Mouse (Mus musculus): ENCODE results near the gene Ttc7b. TPM values are rescaled to one million over a fixed set of nuclear protein-coding genes. Genes with fewer than 3 reads are reported as not detected.

Gene Ttc7b
- polyA plus RNA-seq, 1 experiment from 2014 or later, result 29.4 TPM

GRCm38 (mm10) chr12:100514611-100515010, 6.0 kb downstream of the Ttc7b start:
- Histone ChIP-seq H3K79me2 (ENCODE audit: inconsistent target) (peaks cover 100% of the 10 kb centered on the region), H3K27ac (no peak overlapping the region), H3K4me3 (ENCODE audit: inconsistent target) (no peak overlapping the region), H3K36me3 (ENCODE audit: inconsistent target) (no peaks in the 10 kb centered on the region)
- WGBS (ENCODE audit: missing documents), result 86% methylated on average over 1 of the region's 1 CpGs

- Histone ChIP-seq H3K79me2 (ENCODE audit: inconsistent target) (peaks cover 100% of the 10 kb centered on the region), H3K27ac (no peak overlapping the region), H3K4me3 (ENCODE audit: inconsistent target) (no peak overlapping the region), H3K36me3 (ENCODE audit: inconsistent target) (no peaks in the 10 kb centered on the region)
- WGBS (ENCODE audit: missing documents), result 100% methylated on average over 3 of the region's 5 CpGs
Measured at GRCm38 (mm10) chr12:100513131-100513530, 7.5 kb downstream of the Ttc7b start.

GRCm38 (mm10) chr12:100512641-100513040, 8.0 kb downstream of the Ttc7b start:
- Histone ChIP-seq H3K79me2 (ENCODE audit: inconsistent target) (peaks cover 100% of the 10 kb centered on the region), H3K27ac (no peak overlapping the region), H3K36me3 (ENCODE audit: inconsistent target) (no peaks in the 10 kb centered on the region), H3K4me3 (ENCODE audit: inconsistent target) (no peak overlapping the region)
- WGBS (ENCODE audit: missing documents), result 97% methylated on average over 9 of the region's 9 CpGs

GRCm38 (mm10) chr12:100509615-100510282, 10.9 kb downstream of the Ttc7b start:
- Histone ChIP-seq H3K27ac (peak overlapping the region; percentile 84), H3K4me3 (ENCODE audit: inconsistent target) (no peak overlapping the region), H3K36me3 (ENCODE audit: inconsistent target) (no peaks in the 10 kb centered on the region), H3K79me2 (ENCODE audit: inconsistent target) (peaks cover 85% of the 10 kb centered on the region)
- WGBS (ENCODE audit: missing documents), result 96% methylated on average over 9 of the region's 9 CpGs

- WGBS (ENCODE audit: missing documents), result 45% methylated on average over 5 of the region's 5 CpGs
- peak overlapping the region; percentile 84 for H3K27ac ChIP-seq
- H3K36me3 ChIP-seq (ENCODE audit: inconsistent target), result no peaks in the 10 kb centered on the region
- no peak overlapping the region for H3K4me3 ChIP-seq (ENCODE audit: inconsistent target)
- peaks cover 85% of the 10 kb centered on the region for H3K79me2 ChIP-seq (ENCODE audit: inconsistent target)
Measured at GRCm38 (mm10) chr12:100508668-100509067, 12.0 kb downstream of the Ttc7b start.

GRCm38 (mm10) chr12:100505484-100505883, 15.1 kb downstream of the Ttc7b start:
- Histone ChIP-seq H3K79me2 (ENCODE audit: inconsistent target) (peaks cover 85% of the 10 kb centered on the region), H3K4me3 (ENCODE audit: inconsistent target) (no peak overlapping the region), H3K36me3 (ENCODE audit: inconsistent target) (no peaks in the 10 kb centered on the region), H3K27ac (peak overlapping the region; percentile 56)
- 73% methylated on average over 1 of the region's 1 CpGs for WGBS (ENCODE audit: missing documents)

GRCm38 (mm10) chr12:100504585-100504984, 16.0 kb downstream of the Ttc7b start:
- WGBS (ENCODE audit: missing documents), result 100% methylated on average over 2 of the region's 2 CpGs
- Histone ChIP-seq H3K79me2 (ENCODE audit: inconsistent target) (peaks cover 83% of the 10 kb centered on the region), H3K27ac (peak overlapping the region; percentile 15; the same call in 1 of the 2 replicates), H3K4me3 (ENCODE audit: inconsistent target) (no peak overlapping the region), H3K36me3 (ENCODE audit: inconsistent target) (no peaks in the 10 kb centered on the region)

GRCm38 (mm10) chr12:100503659-100504058, 17.0 kb downstream of the Ttc7b start:
- Histone ChIP-seq H3K79me2 (ENCODE audit: inconsistent target) (peaks cover 74% of the 10 kb centered on the region), H3K27ac (no peak overlapping the region), H3K4me3 (ENCODE audit: inconsistent target) (no peak overlapping the region), H3K36me3 (ENCODE audit: inconsistent target) (no peaks in the 10 kb centered on the region)
- WGBS (ENCODE audit: missing documents), result 98% methylated on average over 4 of the region's 4 CpGs

- Histone ChIP-seq H3K27ac (no peak overlapping the region; the same call in 1 of the 2 replicates), H3K4me3 (ENCODE audit: inconsistent target) (no peak overlapping the region), H3K79me2 (ENCODE audit: inconsistent target) (peaks cover 63% of the 10 kb centered on the region), H3K36me3 (ENCODE audit: inconsistent target) (no peaks in the 10 kb centered on the region)
- WGBS (ENCODE audit: missing documents), result 96% methylated on average over 3 of the region's 3 CpGs
Measured at GRCm38 (mm10) chr12:100502544-100502943, 18.1 kb downstream of the Ttc7b start.

GRCm38 (mm10) chr12:100501261-100501660, 19.4 kb downstream of the Ttc7b start:
- 22% methylated on average over 4 of the region's 4 CpGs for WGBS (ENCODE audit: missing documents)
- H3K36me3 ChIP-seq (ENCODE audit: inconsistent target), result peaks cover 11% of the 10 kb centered on the region; the same call in 1 of the 2 replicates
- H3K4me3 ChIP-seq (ENCODE audit: inconsistent target), result no peak overlapping the region
- peak overlapping the region; percentile 34 for H3K27ac ChIP-seq
- peaks cover 54% of the 10 kb centered on the region for H3K79me2 ChIP-seq (ENCODE audit: inconsistent target)

- H3K79me2 ChIP-seq (ENCODE audit: inconsistent target), result peaks cover 47% of the 10 kb centered on the region
- no peak overlapping the region for H3K4me3 ChIP-seq (ENCODE audit: inconsistent target)
- H3K36me3 ChIP-seq (ENCODE audit: inconsistent target), result peaks cover 20% of the 10 kb centered on the region; the same call in 1 of the 2 replicates
- WGBS (ENCODE audit: missing documents), result 30% methylated on average over 13 of the region's 13 CpGs
- peak overlapping the region; percentile 32 for H3K27ac ChIP-seq
Measured at GRCm38 (mm10) chr12:100499469-100499868, 21.2 kb downstream of the Ttc7b start.

- H3K27ac ChIP-seq, result no peak overlapping the region
- H3K36me3 ChIP-seq (ENCODE audit: inconsistent target), result peaks cover 27% of the 10 kb centered on the region; the same call in 1 of the 2 replicates
- no peak overlapping the region for H3K4me3 ChIP-seq (ENCODE audit: inconsistent target)
- 94% methylated on average over 5 of the region's 5 CpGs for WGBS (ENCODE audit: missing documents)
- peaks cover 33% of the 10 kb centered on the region for H3K79me2 ChIP-seq (ENCODE audit: inconsistent target)
Measured at GRCm38 (mm10) chr12:100498006-100498405, 22.6 kb downstream of the Ttc7b start.

GRCm38 (mm10) chr12:100495083-100495482, 25.5 kb downstream of the Ttc7b start:
- Histone ChIP-seq H3K79me2 (ENCODE audit: inconsistent target) (peaks cover 4% of the 10 kb centered on the region), H3K27ac (no peak overlapping the region), H3K36me3 (ENCODE audit: inconsistent target) (peaks cover 31% of the 10 kb centered on the region; the same call in 1 of the 2 replicates), H3K4me3 (ENCODE audit: inconsistent target) (no peak overlapping the region)
- 98% methylated on average over 7 of the region's 7 CpGs for WGBS (ENCODE audit: missing documents)

- 96% methylated on average over 5 of the region's 5 CpGs for WGBS (ENCODE audit: missing documents)
- Histone ChIP-seq H3K79me2 (ENCODE audit: inconsistent target) (no peaks in the 10 kb centered on the region), H3K27ac (no peak overlapping the region), H3K36me3 (ENCODE audit: inconsistent target) (peaks cover 31% of the 10 kb centered on the region; the same call in 1 of the 2 replicates), H3K4me3 (ENCODE audit: inconsistent target) (no peak overlapping the region)
Measured at GRCm38 (mm10) chr12:100493211-100493610, 27.4 kb downstream of the Ttc7b start.

- Histone ChIP-seq H3K36me3 (ENCODE audit: inconsistent target) (peaks cover 31% of the 10 kb centered on the region; the same call in 1 of the 2 replicates), H3K4me3 (ENCODE audit: inconsistent target) (no peak overlapping the region), H3K27ac (no peak overlapping the region), H3K79me2 (ENCODE audit: inconsistent target) (no peaks in the 10 kb centered on the region)
- WGBS (ENCODE audit: missing documents), result 35% methylated on average over 3 of the region's 3 CpGs
Measured at GRCm38 (mm10) chr12:100492676-100493075, 27.9 kb downstream of the Ttc7b start.
